Mouse (Mus musculus): ENCODE measurements around the gene Oscp1.

Gene Oscp1

DNA sequence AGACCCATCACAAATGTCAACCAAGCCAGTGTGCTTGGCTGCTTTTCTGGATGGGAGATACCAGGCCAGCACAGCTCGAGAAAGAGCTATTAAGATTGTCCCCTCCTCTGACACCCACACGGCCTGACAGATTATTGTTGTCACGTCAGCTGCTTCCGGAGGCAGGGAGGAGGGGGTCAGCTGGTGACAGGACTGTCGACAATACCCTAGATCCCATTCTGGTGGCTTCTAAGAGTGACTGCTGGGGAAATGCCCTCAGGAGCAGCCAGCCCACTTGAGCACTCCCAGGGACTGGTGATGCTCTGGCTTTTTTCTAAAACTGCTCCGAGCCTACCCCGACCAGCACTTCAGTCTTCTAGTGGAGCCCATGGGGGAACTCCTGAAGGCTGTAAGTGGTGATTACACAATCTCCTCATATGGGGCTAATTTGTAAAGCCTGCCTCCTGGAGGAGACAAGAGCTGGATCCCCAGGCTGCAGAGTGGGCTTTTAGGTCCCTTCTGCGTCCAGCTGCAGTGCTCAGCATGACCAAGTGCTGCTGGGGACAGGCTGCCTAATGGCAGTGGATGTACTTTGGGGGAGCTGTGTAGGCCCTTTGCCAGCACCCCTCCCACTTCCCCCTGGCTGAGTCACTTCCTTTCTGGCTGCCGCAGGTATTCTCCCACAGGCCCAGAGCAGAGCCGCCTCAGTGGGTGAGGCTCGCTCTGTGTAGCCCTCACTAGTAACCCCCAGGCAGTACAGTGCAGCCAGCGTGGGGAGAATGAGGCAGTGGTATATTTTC lies 52.2 kb downstream of the Oscp1 start:
- DNase-seq (ENCODE audit: low spot score), result peak; percentile 77

GRCm38 (mm10) chr4:126111153-126111549 lies 52.8 kb downstream of the Oscp1 start:
- DNase-seq (ENCODE audit: low spot score), result no peak

DNA sequence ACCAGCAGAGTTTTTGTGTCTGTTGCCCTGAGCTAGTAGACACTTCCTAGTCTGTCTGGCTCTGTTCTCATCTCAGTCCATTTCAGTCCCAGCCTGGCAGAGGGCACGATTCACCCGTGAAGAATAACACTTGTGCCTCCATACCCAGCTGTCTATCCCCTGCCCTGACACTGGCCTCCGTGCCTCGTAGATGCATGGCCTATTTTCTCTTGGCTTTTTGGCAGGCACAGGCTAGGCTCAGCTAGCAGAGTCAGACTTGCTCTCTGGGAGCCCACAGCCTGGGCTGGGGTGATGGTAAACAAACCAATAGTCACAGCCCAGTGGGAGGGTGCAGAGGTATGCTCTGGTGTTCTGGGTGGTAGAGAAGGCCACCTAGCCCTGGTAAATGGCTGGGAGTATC lies 54.9 kb downstream of the Oscp1 start:
- no peak for DNase-seq (ENCODE audit: low spot score)

DNA sequence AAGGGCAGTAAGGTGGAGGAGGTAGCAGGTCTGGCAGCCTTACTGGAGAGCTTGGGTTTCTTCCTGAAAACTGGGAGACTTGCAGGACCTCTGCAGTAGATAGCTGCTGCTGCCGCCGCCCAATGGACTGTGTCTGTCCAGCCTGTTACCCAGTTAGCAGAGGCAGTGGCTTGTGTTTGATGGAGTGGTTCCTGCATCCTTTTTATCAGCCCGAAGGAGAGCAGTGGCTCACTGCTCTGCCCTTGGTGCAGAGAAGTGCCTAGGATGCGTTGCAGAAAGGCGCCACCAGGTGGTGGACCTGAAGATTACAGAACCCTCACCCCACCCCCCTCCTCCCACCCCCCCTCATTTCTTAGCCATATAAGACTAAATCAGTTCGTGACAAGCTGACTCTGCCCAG lies 55.6 kb downstream of the Oscp1 start:
- peak; percentile 60 for DNase-seq (ENCODE audit: low spot score)

DNA sequence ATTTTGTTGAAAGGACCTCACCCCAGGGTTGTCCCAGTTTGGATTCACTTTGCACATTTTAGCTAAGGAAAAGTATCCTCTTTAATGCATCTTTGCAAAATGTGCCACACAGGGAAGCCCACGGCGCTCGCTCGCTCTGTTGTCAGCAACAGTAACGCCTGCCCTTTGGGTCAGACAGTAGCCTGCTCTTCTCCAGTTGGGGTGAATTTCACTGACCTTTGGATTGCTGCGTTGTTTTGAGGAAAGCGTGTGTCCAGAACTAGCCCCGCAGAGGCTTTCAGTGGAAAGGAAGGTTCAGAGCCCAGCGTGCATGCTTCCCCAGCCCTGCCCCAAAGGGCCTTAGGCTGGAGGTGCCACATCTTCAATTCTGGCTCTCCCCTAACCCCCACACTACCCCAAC lies 57.0 kb downstream of the Oscp1 start:
- no peak for DNase-seq (ENCODE audit: low spot score)

DNA sequence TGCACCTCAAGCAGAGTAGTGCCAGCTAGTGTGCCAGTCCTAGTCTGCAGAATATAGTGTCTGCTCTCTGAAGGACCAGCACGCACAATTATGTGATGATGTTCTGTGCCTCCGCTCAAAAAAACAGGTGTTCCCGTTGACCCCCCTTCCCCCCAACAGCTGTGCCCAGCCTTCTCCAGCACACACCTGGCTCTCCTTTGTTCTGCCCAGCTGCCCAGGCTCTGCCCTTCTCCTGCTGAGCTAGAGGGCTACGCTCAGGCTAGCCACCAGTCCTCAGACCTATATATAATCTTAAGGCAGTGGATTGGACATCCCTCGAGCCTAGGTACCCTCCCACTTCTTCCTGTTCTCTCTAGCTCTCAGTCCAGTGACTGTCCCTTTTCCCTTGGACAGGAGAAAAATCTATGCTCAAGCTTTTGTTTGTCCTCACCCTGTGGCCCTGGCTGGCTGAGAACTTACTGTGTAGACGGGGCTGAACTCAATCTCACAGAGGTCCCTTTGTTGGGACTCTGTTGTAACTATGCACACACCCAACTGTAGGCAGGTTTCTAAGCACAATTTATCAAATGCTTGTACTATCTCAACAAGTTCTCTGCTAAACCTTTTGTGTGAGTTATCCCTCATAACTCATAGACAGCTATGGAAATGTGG lies 57.6 kb downstream of the Oscp1 start:
- no peak for DNase-seq (ENCODE audit: low spot score)

DNA sequence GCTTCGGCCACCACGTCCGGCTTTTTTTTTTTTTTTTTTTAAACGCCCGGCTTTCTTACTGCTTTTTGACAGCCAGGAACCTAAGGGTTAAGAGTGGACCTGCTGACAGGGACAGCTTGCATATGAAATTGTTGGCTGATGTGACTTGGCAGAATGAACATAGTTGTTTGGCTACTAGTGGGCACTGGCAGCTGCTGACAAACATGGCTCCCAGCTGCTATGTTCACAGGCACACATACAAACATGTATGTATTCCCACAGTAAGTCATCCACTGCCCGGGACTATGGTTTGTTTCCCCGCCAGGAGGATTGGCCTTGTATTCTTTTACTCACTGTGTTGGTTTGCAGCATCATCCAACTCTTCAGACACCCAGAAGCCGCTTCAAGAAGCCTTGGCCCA lies 58.8 kb downstream of the Oscp1 start:
- DNase-seq (ENCODE audit: low spot score), result no peak

DNA sequence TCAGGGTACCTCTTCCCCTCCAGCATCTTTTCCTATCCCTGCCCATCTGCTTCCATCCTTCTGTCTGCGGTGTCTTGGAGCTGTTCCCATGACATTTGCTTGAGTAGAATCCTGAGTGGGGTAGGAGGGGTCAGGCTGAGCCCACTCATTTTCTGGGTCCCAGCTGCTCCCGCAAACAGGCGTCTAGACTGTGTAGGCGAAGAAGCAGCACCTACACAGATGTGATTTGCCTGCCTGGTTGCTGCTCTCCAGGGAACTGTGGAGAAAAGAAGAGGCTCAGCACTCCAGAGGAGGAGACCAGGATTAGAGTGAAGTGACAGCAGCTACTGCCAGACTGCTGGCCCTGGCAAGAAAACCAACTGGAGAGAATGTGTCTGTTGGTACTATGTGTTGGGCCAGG lies 60.3 kb downstream of the Oscp1 start:
- DNase-seq (ENCODE audit: low spot score), result no peak

GRCm38 (mm10) chr4:126119051-126119450 lies 60.7 kb downstream of the Oscp1 start:
- DNase-seq (ENCODE audit: low spot score), result no peak

DNA sequence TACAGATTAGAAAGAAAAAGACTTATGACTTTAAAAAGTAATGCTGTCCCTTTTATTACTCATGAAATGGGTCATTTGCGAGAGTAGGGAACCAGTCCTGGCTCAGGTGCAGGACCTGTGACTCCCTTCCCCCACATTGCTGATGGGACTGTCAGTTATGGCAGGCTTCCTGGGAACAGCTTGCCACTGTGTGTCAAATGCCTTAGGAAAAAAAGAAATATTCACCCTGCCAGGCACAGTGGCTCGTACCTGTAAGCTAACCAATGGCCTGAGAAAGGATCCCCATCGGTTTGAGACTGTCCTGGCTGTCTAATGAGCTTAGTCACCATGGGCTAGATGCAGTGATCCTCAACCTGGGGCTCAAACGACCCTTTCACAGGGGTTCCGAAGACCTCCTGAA lies 61.7 kb downstream of the Oscp1 start:
- no peak for DNase-seq (ENCODE audit: low spot score)

DNA sequence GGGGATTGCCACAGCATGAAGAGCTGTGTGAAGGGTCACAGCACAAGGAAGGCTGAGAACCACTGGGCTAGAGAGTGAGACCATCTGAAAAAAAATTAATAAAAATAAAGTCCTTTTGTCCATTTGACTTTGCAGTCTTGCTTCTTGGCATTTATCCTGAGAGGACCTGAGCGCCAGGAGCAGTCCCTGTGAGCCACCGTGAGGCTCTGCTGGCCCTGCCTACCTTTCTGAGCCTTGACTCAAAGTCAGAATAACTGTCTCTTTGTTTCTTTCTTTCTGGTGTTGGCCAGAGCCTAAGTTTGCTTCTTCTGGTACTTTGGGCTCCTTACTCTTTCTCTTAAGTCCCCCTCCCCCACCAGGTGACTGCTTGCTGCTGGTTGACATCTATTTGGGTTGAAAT lies 62.1 kb downstream of the Oscp1 start:
- no peak for DNase-seq (ENCODE audit: low spot score)

GRCm38 (mm10) chr4:126123309-126124040 lies 65.1 kb downstream of the Oscp1 start:
- no peak for DNase-seq (ENCODE audit: low spot score)

DNA sequence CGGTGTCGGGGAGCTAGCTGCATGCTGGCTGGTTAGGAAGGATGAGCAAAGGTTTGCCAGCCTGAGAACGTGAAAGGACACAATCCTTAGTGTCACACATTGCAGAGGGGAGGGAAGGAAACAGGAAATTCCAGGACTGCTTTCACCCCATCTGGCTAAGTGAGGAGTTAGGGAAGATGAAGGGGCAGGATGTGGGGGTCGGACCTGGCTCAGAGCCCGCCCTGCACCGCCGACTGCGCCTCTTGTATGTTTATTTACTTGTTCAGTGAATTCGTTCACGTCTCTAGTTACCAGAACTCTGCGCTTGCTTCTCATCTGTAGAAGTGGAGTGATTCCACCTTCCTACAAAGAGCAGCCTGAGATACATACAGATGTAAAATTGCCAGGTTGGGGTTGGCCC lies 72.1 kb downstream of the Oscp1 start:
- DNase-seq (ENCODE audit: low spot score), result no peak

DNA sequence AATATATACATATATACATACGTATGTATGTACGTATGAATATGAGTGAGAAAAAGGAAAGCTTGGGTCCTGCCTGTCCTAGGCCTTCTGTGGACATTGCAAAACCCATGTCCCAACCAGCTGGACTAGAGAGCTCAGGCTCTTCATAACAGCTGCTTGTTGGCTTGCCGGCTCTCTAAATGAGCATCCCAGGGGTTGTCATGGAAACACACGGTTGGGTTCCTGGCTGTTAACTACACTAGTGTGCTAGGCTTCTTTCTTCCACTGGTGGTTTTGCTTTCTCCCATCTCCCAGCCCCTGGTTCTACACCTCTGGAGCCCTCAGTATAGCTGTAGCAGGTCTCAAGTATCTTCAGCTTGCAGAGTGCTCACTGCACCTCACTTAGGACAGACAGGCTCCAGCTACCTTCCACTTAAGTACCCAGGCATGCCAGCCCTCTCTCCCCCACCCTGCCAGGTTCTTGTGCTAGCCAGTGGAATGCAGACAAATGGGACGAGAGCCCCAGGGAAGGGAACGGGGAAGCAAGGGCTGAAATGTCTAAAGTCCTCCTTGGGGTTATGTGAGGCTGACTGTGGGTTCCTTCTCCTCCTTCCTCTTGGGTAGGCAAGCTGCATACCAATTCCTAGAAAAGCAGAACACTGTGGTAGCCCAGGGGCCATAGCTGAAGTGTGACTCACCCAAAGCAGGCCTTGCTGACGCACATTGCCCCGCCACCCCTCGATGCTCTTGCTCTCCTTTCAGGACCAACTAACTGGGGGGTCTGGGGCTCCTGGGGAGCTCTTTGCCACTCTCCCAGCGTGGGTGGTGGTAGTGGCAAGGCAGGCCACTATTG lies 73.1 kb downstream of the Oscp1 start:
- peak; percentile 29 for DNase-seq (ENCODE audit: low spot score)

GRCm38 (mm10) chr4:126132636-126133264 lies 74.4 kb downstream of the Oscp1 start:
- no peak for DNase-seq (ENCODE audit: low spot score)

DNA sequence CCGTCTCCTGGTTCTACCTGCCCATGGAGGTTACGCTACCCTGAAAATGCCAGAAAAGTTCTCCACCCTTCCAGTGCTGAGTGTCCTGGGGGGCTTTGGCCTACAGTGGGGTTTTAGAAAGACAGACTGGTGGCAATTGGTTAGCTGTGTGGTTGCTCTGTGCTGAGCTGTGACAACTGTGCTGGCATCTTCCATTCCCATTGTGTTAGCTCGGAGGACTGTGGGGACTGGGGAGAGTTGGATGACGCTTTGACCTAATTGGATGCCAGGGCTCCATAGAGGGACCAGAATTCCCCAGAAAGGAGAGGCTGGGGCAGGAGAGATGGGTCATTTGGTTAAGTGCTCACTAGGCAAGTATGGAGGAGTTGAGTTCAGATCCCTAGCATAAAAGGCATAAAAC lies 75.9 kb downstream of the Oscp1 start:
- no peak for DNase-seq (ENCODE audit: low spot score)

DNA sequence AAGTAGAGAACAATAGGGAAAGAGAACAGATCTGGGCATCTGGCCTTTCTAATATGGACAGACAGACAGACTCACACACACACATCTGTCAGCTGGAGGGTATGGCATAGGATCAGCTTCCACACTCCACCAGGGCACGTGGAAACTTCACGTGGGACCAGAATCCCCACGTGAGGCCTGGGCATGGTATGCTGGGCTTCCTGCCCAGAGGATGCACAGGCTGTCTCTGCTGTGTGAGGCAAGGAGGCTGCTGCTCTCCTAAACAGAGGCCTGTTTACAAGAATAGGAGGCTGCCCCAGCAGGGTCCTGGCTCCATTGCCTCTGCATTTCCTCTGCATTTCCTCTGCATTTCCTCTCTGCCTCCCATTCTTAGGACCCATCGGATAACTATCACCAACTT lies 76.3 kb downstream of the Oscp1 start:
- no peak for DNase-seq (ENCODE audit: low spot score)

DNA sequence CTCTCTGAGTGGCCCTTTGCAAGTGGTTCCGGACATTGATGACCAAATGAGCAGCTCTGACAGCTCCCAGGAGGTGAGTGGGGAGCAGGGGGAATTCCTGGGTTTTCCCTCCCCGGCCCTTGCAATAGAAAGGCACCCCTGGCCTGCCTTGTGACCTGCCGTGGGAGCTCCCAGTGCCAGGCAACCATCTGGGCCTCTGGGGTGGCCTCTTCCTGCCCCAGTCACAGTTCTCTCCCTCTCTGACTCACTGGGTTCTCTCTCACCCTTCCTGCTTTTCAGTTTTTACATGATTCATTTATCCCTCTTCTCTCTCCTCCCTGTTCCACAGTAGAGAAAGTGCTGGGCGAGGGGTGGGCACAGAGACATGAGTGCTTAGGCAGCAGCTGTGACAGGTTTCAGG lies 79.4 kb downstream of the Oscp1 start:
- DNase-seq (ENCODE audit: low spot score), result no peak

GRCm38 (mm10) chr4:126141021-126141420 lies 82.7 kb downstream of the Oscp1 start:
- DNase-seq (ENCODE audit: low spot score), result no peak

Data from urinary bladder, postnatal 25 days (tissue).